Mouse (Mus musculus) hematopoietic stem cell, adult 5-6 weeks (primary cell): ENCODE data around the gene Ptprb. TPM values are rescaled to one million over a fixed set of nuclear protein-coding genes. Genes with fewer than 3 reads are reported as not detected.

Experiments used
- ATAC-seq, 2 experiments: fragments of 125-278 bp in 1 of 2; replicated peaks in 1 of 2; 2 replicates each; pipeline ENCODE4 v1.8.0; 2016 to 2017; ENCODE audit warnings: inconsistent platforms in 2 of 2, mild to moderate bottlenecking in 2 of 2, moderate number of reproducible peaks in 2 of 2, low read depth in 1 of 2, moderate TSS enrichment in 1 of 2; ENCODE audit not compliant: low FRiP score in 2 of 2, poor library complexity in 2 of 2, severe bottlenecking in 2 of 2, insufficient read depth in 1 of 2, low TSS enrichment in 1 of 2
- total RNA-seq: library from RNA; stranded (forward); fragments of 172-1452, 232-1000 nt; gene quantifications from 2 replicates; pipeline ENCODE4 v1.2.3, GENCODE M21; 2017

Ptprb gene
- total RNA-seq, 1 experiment from 2014 or later: not detected

DNA sequence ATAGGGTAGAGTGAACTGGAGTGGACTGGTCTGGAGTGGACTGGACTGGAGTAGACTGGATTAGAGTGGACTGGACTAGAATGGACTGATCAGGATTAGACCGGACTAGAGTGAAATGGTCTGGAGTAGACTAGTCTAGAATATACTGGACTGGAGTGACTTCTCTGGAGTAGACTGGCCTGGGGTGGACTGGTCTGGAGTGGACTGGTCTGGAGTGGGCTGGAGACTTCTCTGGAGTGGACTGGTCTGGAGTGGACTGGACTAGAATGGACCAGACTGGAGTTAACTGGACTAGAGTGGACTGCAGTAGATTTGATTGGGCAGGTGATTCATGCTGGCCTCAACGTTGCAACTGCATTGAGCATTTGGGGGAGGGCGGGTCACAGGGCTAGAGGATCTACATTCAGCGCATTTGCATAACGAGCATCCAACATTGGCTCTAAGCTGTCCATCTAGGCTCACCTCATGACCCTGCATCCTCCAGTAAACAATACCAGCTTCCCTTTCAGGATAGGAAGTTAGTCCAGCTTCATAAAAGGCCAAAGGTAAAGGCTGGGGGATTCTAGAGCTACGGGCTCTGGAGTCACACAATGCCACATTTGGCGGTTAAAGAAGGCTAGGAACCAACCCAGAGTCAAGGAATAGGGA is 11.5 kb downstream of the Ptprb start:
- no peak for ATAC-seq

DNA sequence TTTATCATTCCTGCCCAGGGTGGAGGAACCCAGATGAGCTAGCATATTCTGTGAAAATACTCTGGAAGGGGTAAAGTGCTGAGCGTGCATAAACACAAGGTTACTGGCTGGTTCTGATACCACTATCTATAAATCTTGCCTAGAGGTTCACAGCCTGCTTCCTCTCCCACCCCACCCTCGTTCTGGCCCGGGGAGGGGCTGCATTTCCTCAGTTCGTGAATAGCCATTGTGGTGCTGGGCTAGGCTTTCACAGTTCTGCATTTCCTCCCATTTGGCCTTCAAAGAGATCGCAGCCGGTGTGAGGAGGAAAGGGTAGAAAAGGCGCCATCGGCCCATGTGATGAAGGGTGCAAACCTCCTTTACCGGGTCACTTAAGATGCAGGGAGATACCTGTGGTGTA is 12.8 kb downstream of the Ptprb start:
- peak; percentile 77 to 89 for ATAC-seq

DNA sequence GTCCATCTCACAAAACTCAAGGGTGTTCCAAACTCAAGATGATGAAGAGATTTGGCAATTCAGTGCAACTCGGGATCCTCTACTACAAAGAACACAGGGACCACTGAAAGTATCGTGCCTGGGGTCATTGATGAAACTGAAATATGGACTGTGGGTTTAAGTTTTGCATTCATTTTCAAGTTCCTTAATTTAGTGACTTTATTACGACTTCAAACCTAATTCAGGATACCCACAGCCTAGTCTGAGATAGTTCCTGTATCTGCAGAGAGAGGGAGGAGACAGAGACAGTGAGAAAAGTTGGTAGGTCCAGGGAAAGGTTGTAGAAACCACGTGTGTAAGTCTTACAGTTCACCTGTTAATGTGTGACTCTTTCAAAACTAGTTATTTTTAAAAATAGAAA is 15.2 kb downstream of the Ptprb start:
- ATAC-seq: no peak

DNA sequence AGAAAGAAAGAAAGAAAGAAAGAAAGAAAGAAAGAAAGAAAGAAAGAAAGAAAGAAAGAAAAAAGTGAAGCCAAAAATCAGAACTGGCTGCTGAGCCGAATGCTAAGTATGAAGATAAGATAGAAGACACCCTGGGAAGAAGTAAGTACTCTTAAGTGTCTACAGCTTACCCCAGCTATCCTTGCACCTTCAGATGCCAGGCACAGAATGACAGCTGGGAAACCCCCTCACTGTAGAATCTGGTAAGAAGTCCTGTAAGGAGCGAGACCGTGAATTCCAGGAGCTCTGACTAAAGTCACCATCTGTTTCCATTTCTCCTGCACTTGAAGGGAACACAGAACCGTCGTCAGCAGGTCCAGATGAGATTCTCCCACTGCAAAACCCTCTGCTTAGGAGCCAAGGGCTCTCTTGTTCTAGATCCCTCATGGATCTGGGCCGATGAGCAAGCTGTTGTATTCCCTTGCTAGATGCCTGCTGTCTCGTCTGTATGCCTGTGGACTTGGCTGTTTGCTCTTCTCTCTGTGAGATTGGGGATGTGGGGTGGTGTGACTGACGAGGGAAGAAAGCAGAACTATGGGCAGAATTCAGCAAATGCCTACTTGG is 15.9 kb downstream of the Ptprb start:
- ATAC-seq: no peak

DNA sequence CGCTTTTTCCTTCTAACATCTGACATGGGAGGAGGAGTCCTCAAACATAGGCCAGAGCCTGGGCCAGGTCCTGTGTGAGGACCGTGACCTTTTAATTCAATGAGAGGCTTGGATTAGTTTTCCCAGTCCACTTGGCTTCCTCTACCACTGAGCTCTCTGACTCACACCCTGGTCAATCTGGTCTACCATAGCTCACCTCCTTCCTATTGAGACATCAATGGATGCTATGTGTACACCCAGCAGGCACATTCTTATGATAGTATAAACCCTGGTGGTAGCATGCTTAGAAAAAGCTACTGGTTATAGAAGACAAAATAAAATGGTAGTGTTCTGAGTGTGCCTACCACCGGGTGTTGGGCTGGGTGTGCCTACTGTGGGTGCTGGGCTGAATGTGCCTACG is 21.1 kb downstream of the Ptprb start:
- no peak for ATAC-seq

DNA sequence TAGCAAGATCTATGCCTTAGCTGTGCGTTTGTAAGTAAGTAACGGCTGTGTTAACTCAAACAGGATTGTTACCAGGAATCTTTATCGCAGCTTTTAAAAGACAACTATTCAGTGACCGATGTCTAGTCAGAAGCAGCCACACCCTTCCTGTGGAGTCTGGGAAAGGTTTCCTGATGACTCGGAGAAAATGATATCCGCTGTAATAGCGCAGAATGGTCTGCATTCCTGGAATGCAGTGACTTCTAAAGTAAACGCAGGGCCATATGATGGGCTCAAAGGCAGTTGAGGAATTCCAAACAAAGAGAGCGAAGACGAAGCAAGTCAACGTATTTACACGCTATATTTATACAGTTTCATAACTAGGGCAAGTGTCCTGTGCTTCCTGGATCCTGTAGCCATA is 22.5 kb downstream of the Ptprb start:
- no peak for ATAC-seq

DNA sequence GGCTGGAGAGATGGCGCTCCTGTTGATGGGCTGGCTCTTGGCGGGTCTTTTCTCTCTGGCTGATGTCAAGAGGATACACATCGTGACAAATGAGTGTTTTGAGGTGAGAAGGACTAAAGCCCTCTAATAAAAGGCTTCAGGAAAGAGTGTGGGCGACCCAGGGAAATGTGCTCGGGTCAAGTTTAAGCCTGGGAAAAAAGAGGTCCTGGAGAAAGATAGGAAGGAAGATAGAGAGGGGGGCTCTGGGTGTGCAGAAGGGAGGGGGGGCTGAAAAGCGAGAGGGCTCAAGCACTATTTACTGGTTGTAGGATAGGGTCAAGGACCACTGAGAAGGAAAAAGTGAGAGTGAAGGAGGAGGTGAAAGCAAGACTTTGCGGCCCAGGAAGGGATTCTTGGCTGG is 25.5 kb downstream of the Ptprb start:
- no peak for ATAC-seq

DNA sequence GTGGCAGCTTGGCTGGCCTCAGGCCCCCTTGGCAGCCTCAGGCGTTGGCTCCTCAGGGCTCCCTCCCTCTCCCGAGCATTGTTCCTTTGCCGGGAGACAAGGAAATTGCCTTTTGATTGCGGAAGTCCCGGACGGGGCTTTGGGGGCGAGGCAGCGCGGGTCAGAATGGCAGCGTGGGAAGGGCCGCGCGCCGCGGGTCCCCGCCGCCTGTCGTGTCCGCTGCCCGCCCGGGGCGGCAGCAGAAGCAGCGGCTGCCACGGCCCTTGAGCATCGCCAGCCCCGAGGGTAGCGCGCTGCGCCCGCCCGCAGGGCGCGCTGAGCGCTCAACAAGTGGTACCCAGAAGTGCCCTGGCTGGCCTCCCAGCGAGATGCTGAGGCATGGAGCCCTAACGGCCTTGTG is 25.9 kb downstream of the Ptprb start:
- ATAC-seq: peak; percentile 23 to 42; a peak in 2 of 4 replicates

DNA sequence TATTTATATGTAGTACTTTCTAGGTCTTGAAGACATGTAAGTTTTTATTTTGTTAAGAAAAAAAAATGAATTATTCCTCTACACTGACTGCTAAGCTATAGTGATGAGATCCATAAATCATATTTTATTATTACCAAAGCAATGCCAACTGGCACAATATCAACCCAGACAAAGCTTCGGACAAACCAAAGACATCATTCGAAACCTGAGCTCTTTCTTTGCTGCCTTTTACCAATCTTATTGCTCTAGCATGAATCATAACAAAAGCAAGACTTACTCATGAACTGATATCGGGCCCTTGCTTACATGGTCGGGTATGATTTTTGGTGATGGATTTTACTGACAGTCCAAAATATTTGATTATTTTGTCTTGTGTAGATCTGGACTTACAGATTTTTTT is 29.0 kb downstream of the Ptprb start:
- no peak for ATAC-seq

DNA sequence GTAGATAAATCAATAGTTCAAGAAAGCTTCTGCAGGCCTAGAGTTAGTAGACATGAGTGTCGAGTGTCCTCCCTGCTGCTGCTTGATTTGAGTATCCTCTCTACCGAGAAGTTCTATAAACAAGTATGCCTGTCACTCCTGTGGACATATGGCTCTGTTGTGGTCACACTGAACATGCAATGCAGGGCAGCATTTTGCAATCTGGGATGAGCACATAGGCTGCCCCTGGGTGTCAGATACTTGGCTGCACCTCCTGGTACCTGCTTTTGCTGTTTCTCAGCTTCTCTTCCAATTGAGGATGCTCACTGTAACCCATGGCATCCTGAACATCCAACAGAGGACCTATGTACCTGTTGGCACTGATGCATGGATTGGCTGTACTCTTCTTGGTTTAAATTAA is 34.1 kb downstream of the Ptprb start:
- ATAC-seq: no peak

DNA sequence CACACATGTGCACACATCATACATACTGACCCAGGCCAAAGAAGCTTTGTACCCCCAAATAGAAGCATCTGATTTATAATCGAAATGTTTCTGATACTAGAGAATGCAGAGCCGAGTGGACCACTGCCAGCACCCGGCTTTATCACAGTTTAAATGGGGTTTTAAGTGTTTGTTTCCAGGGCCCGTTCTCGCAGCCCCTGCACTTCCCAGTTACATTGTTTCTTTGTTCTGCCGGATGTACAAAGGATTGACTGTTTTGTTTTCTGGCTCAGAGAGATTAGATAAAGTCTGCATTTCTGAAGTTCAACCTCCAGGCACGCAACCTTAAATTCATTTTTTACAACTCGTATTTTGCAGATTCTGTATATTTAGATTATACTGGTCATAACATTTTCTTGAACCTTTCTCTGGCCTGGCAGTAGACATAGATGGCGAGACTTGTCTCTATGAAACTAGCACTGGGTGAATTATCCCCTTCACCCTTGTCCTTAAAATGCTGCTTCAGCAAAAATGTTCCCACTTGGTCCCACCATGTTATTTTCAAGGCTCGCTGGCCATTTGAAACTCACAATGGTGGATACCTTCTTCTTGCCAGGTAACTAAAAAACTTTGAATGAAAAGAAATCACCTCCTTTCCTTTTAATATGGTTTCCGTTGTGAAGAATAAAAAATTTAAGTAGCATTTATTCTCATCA is 35.3 kb downstream of the Ptprb start:
- no peak for ATAC-seq

DNA sequence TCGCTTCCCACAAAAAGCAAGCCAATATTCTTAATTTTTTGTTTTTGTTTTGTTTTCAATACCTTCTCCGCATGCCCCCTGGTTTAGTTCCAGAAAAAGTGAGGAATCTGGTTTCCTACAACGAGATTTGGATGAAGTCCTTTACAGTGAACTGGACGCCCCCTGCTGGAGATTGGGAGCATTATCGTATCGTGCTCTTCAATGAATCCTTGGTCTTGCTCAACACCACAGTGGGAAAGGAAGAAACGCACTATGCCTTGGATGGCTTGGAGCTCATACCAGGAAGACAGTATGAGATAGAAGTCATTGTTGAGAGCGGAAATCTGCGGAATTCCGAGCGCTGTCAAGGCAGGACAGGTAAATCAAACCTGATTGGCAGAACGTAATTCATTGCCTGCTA is 43.9 kb downstream of the Ptprb start:
- peak; percentile 32 to 51; a peak in 2 of 4 replicates for ATAC-seq

DNA sequence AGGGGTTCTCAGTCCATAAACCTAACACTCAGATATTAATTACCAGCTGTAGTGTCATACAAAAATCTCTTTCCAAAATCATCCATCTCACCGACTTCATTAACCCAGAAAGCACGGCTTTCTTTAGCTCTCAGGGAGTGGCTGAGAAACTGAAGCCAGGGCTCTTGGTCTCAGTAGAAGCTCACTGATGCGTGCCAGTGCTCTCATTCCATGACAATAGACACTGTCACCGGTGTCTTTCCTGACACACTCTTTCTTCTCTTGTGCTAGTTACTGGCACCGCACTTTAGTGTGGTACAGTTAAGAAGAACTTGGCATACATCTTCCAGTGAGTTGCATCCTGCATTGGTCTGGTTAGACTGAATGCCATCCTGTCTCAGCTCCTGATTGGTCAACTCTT is 53.8 kb downstream of the Ptprb start:
- no peak for ATAC-seq

DNA sequence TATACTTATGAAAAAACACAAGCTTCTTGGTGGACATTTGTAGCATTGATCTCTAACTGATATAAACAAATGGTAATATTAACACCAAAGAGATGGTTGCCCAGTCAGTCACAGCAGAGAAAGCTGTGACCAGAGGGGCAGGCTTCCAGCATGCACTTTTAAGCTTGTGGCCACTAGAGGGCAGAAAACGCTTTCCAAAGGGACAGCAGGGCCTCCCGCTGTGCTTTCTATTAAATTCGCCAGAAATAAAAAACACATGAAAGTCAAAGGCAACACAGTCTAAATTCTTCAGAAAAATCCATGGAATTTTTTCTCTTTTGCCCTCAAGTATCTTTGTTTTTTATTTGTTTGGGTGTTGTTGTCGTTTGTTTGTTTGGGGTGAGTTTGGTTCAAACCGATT is 55.1 kb downstream of the Ptprb start:
- peak; percentile 76 to 87 for ATAC-seq

DNA sequence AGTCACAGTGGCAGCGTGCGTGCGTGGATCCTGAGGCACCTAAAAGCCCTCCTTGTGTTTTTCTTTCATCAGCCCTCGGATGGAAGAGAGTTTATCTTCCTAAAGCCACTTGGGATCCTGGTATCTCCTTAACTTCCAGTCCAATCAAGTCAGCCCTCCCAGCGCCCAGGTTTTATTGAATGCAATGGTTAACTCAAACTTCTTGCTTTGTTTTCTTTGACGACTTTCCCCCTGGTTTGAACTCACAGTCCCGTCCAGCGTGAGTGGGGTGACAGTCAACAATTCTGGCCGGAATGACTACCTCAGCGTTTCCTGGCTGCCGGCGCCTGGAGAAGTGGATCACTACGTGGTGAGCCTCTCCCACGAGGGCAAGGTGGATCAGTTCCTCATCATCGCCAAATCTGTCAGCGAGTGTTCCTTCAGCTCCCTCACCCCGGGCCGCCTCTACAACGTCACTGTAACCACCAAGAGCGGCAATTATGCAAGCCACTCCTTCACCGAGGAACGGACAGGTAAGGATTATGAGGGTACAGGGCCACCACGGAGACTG is 55.7 kb downstream of the Ptprb start:
- no peak for ATAC-seq

DNA sequence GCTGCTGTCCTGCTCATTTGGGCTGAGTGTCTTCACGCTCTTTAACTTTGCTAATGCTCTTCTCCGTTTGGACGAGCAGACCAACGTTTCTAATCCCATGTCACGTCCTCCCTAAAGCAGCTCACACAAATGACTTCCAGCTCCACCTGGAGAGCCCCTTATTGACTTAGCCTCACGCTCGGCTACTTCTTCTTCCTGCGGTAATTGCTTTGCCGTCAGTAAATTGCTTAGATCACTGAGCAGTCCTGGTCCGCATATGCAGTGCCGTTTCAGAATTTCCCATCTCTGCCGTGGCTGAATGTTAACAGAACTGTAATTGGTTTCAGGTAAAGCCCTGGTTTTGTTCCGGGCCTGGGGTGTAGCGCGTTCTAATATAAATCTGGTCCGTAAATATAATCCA is 58.3 kb downstream of the Ptprb start:
- no peak for ATAC-seq

DNA sequence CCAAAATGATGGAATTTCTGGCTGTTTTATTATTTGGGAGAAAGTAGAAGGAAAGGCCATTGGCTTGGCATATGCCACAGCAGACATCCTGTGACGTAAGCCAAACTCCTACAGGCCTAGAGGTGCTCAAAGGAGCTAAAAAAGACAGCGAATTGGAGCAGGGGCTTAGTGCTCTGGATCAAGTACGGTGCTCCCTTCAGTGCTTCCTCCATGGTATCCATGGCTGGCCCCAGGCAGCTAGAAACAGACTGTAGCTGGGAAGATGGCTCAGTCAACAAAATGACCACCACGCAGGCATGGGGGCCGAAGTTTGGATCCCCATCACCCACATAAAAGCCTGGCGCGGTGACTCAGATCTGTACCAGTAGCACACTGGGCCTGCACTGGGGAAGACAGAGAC is 58.8 kb downstream of the Ptprb start:
- ATAC-seq: no peak

DNA sequence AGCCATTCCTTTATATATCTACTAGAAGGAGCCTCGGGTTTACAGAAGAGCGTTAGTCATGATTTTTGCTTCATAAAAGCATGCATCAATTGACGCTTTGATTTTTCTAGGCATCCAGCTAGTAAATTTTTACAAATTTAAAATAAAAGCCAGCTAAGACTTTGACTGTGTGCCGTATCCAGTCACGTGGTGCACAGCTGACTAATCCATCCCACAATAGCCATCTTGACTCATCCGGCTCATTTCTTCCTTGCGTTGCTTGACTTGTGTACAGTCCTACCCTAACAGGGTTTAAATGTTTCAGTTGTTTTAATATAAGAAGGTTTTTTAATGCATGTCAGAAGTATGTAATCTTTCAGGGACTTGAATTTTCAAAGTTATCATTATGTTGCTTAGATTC is 60.0 kb downstream of the Ptprb start:
- ATAC-seq: no peak
